Mouse (Mus musculus) midbrain, embryonic 11.5 days (tissue): Measurements from ENCODE around the gene Lrrc41. TPM values are rescaled to one million over a fixed set of nuclear protein-coding genes. Genes with fewer than 3 reads are reported as not detected.

Source experiments
- ATAC-seq: fragments of 200-750 bp; cut with Nextera tagmentation; 2 replicates; pipeline ENCODE4 v1.8.0; 2017; ENCODE audit warnings: moderate TSS enrichment, moderate library complexity; ENCODE audit not compliant: low FRiP score
- DNase-seq: peaks from one replicate; pipeline ENCODE4 v3.0.0; 2015; ENCODE audit warnings: low spot score; ENCODE audit errors: missing footprints
- H3K27ac ChIP-seq: fragments of 300-500 bp; sonication (generic); 2 replicates; pipeline ENCODE4 v1.5.1; 2014; ENCODE audit warnings: low read depth, low read length
- H3K27me3 ChIP-seq: fragments of 300-500 bp; sonication (generic); 2 replicates; pipeline ENCODE4 v1.6.1; 2014; ENCODE audit warnings: mild to moderate bottlenecking, low read length, moderate library complexity, mixed read lengths; ENCODE audit not compliant: control insufficient read depth, insufficient read depth
- H3K36me3 ChIP-seq: fragments of 300-500 bp; sonication (generic); 2 replicates; pipeline ENCODE4 v1.6.1; 2014; ENCODE audit warnings: mild to moderate bottlenecking, low read length, moderate library complexity, mixed read lengths; ENCODE audit not compliant: control insufficient read depth, insufficient read depth
- H3K4me1 ChIP-seq: fragments of 300-500 bp; sonication (generic); 2 replicates; pipeline ENCODE4 v1.6.1; 2014; ENCODE audit warnings: low read length; ENCODE audit not compliant: control insufficient read depth, insufficient read depth
- H3K4me2 ChIP-seq: fragments of 300-500 bp; sonication (generic); 2 replicates; pipeline ENCODE4 v1.6.1; 2014; ENCODE audit warnings: mild to moderate bottlenecking, moderate library complexity
- H3K4me3 ChIP-seq: fragments of 300-500 bp; sonication (generic); 2 replicates; pipeline ENCODE4 v1.5.1; 2014; ENCODE audit warnings: low read depth, low read length
- H3K9ac ChIP-seq: fragments of 300-500 bp; sonication (generic); 2 replicates; pipeline ENCODE4 v1.6.1; 2014; ENCODE audit warnings: low read length
- H3K9me3 ChIP-seq: fragments of 300-500 bp; sonication (generic); 2 replicates; pipeline ENCODE4 v1.6.1; 2016; ENCODE audit warnings: low read length; ENCODE audit not compliant: control insufficient read depth
- WGBS: fragments of 180-500 bp; shearing (Covaris S2); extraction: QIAGEN DNeasy Blood & Tissue Kit; methylation state at CpG from one replicate; pipeline ENCODE4 v1.1.7; 2014; 5-methylcytosine and 5-hydroxymethylcytosine counted together
- polyA plus RNA-seq: library from polyadenylated mRNA; unstranded; fragments of >200 nt; fragmentation: Nextera tagmentation; extraction: Ambion mirVana; gene quantifications from 2 replicates; pipeline ENCODE4 v1.2.1, GENCODE M21; 2014

Lrrc41 gene
- polyA plus RNA-seq, result 64.1 and 67.5 TPM in 2 replicates

GRCm38 (mm10) chr4:116074861-116075620 is at the start of gene Lrrc41, which contains the start of gene Uqcrh:
Lrrc41 (plus strand) TSS chr4:116075269.
Uqcrh (minus strand) TSS chr4:116075071.
- H3K27ac ChIP-seq, result peak within 1 kb of the TSS; percentile 95
- ATAC-seq (peak; percentile 94), DNase-seq (peak; percentile 99)
- peak within 1 kb of the TSS; percentile 75 for H3K4me2 ChIP-seq
- H3K36me3 ChIP-seq, result peaks cover 2% of the 10 kb centered on the region; the same call in 1 of the 2 replicates
- peak within 1 kb of the TSS; percentile 98 for H3K9ac ChIP-seq
- H3K9me3 ChIP-seq, result no peaks in the 10 kb centered on the region
- H3K27me3 ChIP-seq, result no peaks in the 10 kb centered on the region
- peaks cover 21% of the 10 kb centered on the region for H3K4me1 ChIP-seq
- H3K4me3 ChIP-seq, result peak within 1 kb of the TSS; percentile 97
- under 1% methylated on average over 55 of the region's 55 CpGs for WGBS

GRCm38 (mm10) chr4:116032906-116033305 is 42.2 kb upstream of the Lrrc41 start:
- Histone ChIP-seq H3K4me3 (no peak overlapping the region), H3K4me1 (no peaks in the 10 kb centered on the region), H3K9ac (no peak overlapping the region), H3K27ac (no peak overlapping the region), H3K9me3 (no peaks in the 10 kb centered on the region), H3K27me3 (no peaks in the 10 kb centered on the region), H3K36me3 (no peaks in the 10 kb centered on the region; the same call in 1 of the 2 replicates), H3K4me2 (no peak overlapping the region)
- ATAC-seq (no peak), DNase-seq (no peak)
- WGBS, result 90% methylated on average over 9 of the region's 9 CpGs

- H3K4me2 ChIP-seq, result no peak overlapping the region
- no peak for DNase-seq
- H3K36me3 ChIP-seq, result no peaks in the 10 kb centered on the region; the same call in 1 of the 2 replicates
- H3K4me1 ChIP-seq, result no peaks in the 10 kb centered on the region
- H3K27ac ChIP-seq, result no peak overlapping the region
- H3K9ac ChIP-seq, result no peak overlapping the region
- no peaks in the 10 kb centered on the region for H3K9me3 ChIP-seq
- H3K4me3 ChIP-seq, result no peak overlapping the region
- no peaks in the 10 kb centered on the region for H3K27me3 ChIP-seq
- ATAC-seq, result no peak
- WGBS, result 87% methylated on average over 5 of the region's 5 CpGs
These were observed 41.7 kb upstream of the Lrrc41 start for GRCm38 (mm10) chr4:116033374-116033773.

GRCm38 (mm10) chr4:116040466-116040865 is 34.6 kb upstream of the Lrrc41 start:
- Histone ChIP-seq H3K27me3 (no peaks in the 10 kb centered on the region), H3K4me2 (no peak overlapping the region), H3K9ac (no peak overlapping the region), H3K4me1 (no peaks in the 10 kb centered on the region), H3K36me3 (peaks cover 2% of the 10 kb centered on the region; the same call in 1 of the 2 replicates), H3K4me3 (no peak overlapping the region), H3K9me3 (no peaks in the 10 kb centered on the region), H3K27ac (no peak overlapping the region)
- ATAC-seq (no peak), DNase-seq (no peak)
- 98% methylated on average over 2 of the region's 2 CpGs for WGBS

- no peaks in the 10 kb centered on the region for H3K27me3 ChIP-seq
- H3K36me3 ChIP-seq, result peaks cover 2% of the 10 kb centered on the region; the same call in 1 of the 2 replicates
- no peak overlapping the region for H3K9ac ChIP-seq
- H3K4me2 ChIP-seq, result no peak overlapping the region
- 78% methylated on average over 3 of the region's 3 CpGs for WGBS
- no peak overlapping the region for H3K27ac ChIP-seq
- H3K4me1 ChIP-seq, result no peaks in the 10 kb centered on the region
- no peak overlapping the region for H3K4me3 ChIP-seq
- no peaks in the 10 kb centered on the region for H3K9me3 ChIP-seq
- no peak for ATAC-seq
- DNase-seq, result no peak
These were observed 32.9 kb upstream of the Lrrc41 start for GRCm38 (mm10) chr4:116042186-116042585.

- Histone ChIP-seq H3K4me3 (no peak overlapping the region), H3K27me3 (no peaks in the 10 kb centered on the region), H3K4me1 (no peaks in the 10 kb centered on the region), H3K9me3 (no peaks in the 10 kb centered on the region), H3K27ac (no peak overlapping the region), H3K4me2 (no peak overlapping the region), H3K9ac (no peak overlapping the region), H3K36me3 (peaks cover 2% of the 10 kb centered on the region; the same call in 1 of the 2 replicates)
- ATAC-seq (no peak), DNase-seq (no peak)
- WGBS, result 91% methylated on average over 2 of the region's 2 CpGs
These were observed 28.5 kb upstream of the Lrrc41 start for GRCm38 (mm10) chr4:116046604-116047003.

GRCm38 (mm10) chr4:116047681-116048080 is 27.4 kb upstream of the Lrrc41 start:
- H3K9me3 ChIP-seq, result no peaks in the 10 kb centered on the region
- H3K4me2 ChIP-seq, result no peak overlapping the region
- H3K4me1 ChIP-seq, result no peaks in the 10 kb centered on the region
- H3K36me3 ChIP-seq, result no peaks in the 10 kb centered on the region; the same call in 1 of the 2 replicates
- no peak overlapping the region for H3K9ac ChIP-seq
- ATAC-seq, result no peak
- H3K27ac ChIP-seq, result no peak overlapping the region
- DNase-seq, result no peak
- H3K4me3 ChIP-seq, result no peak overlapping the region
- WGBS, result 96% methylated on average over 1 of the region's 1 CpGs
- H3K27me3 ChIP-seq, result no peaks in the 10 kb centered on the region

- H3K9me3 ChIP-seq, result no peaks in the 10 kb centered on the region
- H3K4me1 ChIP-seq, result no peaks in the 10 kb centered on the region
- DNase-seq (no peak), ATAC-seq (no peak)
- H3K9ac ChIP-seq, result no peak overlapping the region
- no peak overlapping the region for H3K4me2 ChIP-seq
- H3K36me3 ChIP-seq, result no peaks in the 10 kb centered on the region; the same call in 1 of the 2 replicates
- no peak overlapping the region for H3K4me3 ChIP-seq
- 84% methylated on average over 7 of the region's 7 CpGs for WGBS
- H3K27ac ChIP-seq, result no peak overlapping the region
- no peaks in the 10 kb centered on the region for H3K27me3 ChIP-seq
These were observed 26.7 kb upstream of the Lrrc41 start for GRCm38 (mm10) chr4:116048130-116048920.

- H3K27ac ChIP-seq, result no peak overlapping the region
- ATAC-seq, result no peak
- 78% methylated on average over 3 of the region's 3 CpGs for WGBS
These were observed 25.9 kb upstream of the Lrrc41 start for GRCm38 (mm10) chr4:116049211-116049610.

More at GRCm38 (mm10) chr4:116049211-116049610, 25.9 kb upstream of the Lrrc41 start:
- Histone ChIP-seq H3K9ac (no peak overlapping the region), H3K4me1 (peaks cover 2% of the 10 kb centered on the region; the same call in 1 of the 2 replicates), H3K4me3 (no peak overlapping the region), H3K27me3 (no peaks in the 10 kb centered on the region), H3K4me2 (no peak overlapping the region), H3K36me3 (no peaks in the 10 kb centered on the region; the same call in 1 of the 2 replicates), H3K9me3 (no peaks in the 10 kb centered on the region)
- DNase-seq, result no peak
